Mouse (Mus musculus): ENCODE data around the gene Pheta2. TPM values are rescaled to one million over a fixed set of nuclear protein-coding genes. Genes with fewer than 3 reads are reported as not detected.
"Not testable (repeated sequence)": the region's sequence is repeated elsewhere in the genome, so short reads cannot be mapped to it uniquely, and the experiment has no call there.

Pheta2 gene
- polyA plus RNA-seq, 1 experiment from 2014 or later, result 1.9 TPM

- H3K27me3 ChIP-seq, result no peaks in the 10 kb centered on the region
- H3K4me3 ChIP-seq, result no peak overlapping the region
- no peak overlapping the region for H3K27ac ChIP-seq (replicated peaks)
- 66% methylated on average over 22 of the region's 22 CpGs for WGBS
- H3K4me2 ChIP-seq, result 0 out of 2 replicates have a peak overlapping the region, but pooled peaks have one; percentile 4
- H3K9ac ChIP-seq, result no peak overlapping the region
- peaks cover 5% of the 10 kb centered on the region for H3K4me1 ChIP-seq (replicated peaks)
- ATAC-seq (ENCODE audit: low FRiP score, low read depth), result no peak
- no peaks in the 10 kb centered on the region for H3K9me3 ChIP-seq
- H3K36me3 ChIP-seq, result no peaks in the 10 kb centered on the region
Measured at GRCm38 (mm10) chr15:82358431-82359260, 19.9 kb downstream of the Pheta2 start.

- ATAC-seq (ENCODE audit: low FRiP score, low read depth), result no peak
Measured at GRCm38 (mm10) chr15:82361459-82362018, 22.8 kb downstream of the Pheta2 start.

GRCm38 (mm10) chr15:82362234-82362633 lies 23.5 kb downstream of the Pheta2 start:
- Histone ChIP-seq H3K4me2 (no peak overlapping the region), H3K36me3 (no peaks in the 10 kb centered on the region), H3K4me3 (no peak overlapping the region), H3K9me3 (no peaks in the 10 kb centered on the region), H3K27ac (replicated peaks) (no peak overlapping the region), H3K9ac (no peak overlapping the region), H3K4me1 (replicated peaks) (no peaks in the 10 kb centered on the region), H3K27me3 (no peaks in the 10 kb centered on the region)
- WGBS, result 89% methylated on average over 4 of the region's 4 CpGs
- ATAC-seq (ENCODE audit: low FRiP score, low read depth), result no peak

More at GRCm38 (mm10) chr15:82361459-82362018, 22.8 kb downstream of the Pheta2 start:
- Histone ChIP-seq H3K4me3 (no peak overlapping the region), H3K9me3 (no peaks in the 10 kb centered on the region), H3K9ac (no peak overlapping the region), H3K27me3 (no peaks in the 10 kb centered on the region), H3K27ac (replicated peaks) (no peak overlapping the region), H3K4me2 (no peak overlapping the region), H3K4me1 (replicated peaks) (no peaks in the 10 kb centered on the region), H3K36me3 (no peaks in the 10 kb centered on the region)
- 81% methylated on average over 11 of the region's 11 CpGs for WGBS

DNA sequence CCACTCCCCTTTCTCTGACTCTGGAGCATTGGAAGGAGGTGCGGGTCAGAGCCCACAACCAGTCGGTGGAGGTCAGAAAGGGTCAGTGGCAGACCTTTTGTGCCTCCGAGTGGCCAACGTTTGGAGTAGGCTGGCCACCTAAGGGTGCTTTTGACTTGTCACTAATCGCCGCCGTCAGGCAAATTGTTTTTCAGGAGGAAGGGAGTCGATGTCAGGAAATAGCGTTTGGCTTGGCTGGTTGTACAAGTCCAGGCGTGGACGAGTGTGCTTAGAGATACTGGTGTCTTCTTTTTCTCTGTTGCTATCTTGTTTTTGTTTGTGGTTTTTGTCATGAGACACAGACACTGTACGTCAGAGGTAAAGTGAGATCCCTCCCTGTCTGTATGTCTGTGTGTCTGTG lies 25.1 kb downstream of the Pheta2 start:
- ATAC-seq (ENCODE audit: low FRiP score, low read depth); H3K27me3 ChIP-seq; H3K4me1 ChIP-seq (replicated peaks); H3K9ac ChIP-seq; H3K27ac ChIP-seq (replicated peaks); H3K36me3 ChIP-seq; H3K4me3 ChIP-seq; H3K9me3 ChIP-seq; H3K4me2 ChIP-seq: not testable (repeated sequence)
- 83% methylated on average over 8 of the region's 12 CpGs for WGBS

GRCm38 (mm10) chr15:82364561-82364960 lies 25.8 kb downstream of the Pheta2 start:
- H3K9ac ChIP-seq; H3K36me3 ChIP-seq; H3K27me3 ChIP-seq; H3K4me1 ChIP-seq (replicated peaks); ATAC-seq (ENCODE audit: low FRiP score, low read depth); H3K4me2 ChIP-seq; H3K9me3 ChIP-seq; H3K27ac ChIP-seq (replicated peaks); H3K4me3 ChIP-seq: not testable (repeated sequence)
- WGBS, result 21% methylated on average over 7 of the region's 9 CpGs

DNA sequence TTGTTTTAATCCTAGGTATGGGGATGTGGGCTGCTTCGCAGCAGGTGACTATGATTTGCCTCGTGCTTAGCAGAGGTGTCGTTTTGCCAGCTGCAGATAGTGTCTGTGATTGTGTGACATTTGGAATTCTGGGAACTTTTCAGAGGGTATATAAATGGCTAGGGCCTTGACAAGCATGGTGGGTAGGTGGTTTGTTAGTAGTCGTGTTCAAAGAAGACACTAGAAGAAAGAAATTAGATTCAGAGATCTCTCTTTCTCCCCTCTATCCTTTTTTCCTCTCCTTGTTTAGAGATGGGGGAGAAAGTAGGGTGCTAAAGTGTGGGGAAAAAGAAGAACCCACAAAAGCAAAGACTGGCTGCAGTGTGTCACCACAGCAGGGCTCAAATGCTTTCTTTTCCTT lies 29.4 kb downstream of the Pheta2 start:
- H3K27me3 ChIP-seq, result no peaks in the 10 kb centered on the region
- H3K4me2 ChIP-seq, result no peak overlapping the region
- no peak overlapping the region for H3K4me3 ChIP-seq
- ATAC-seq (ENCODE audit: low FRiP score, low read depth), result no peak
- 93% methylated on average over 4 of the region's 4 CpGs for WGBS
- H3K36me3 ChIP-seq, result no peaks in the 10 kb centered on the region
- no peaks in the 10 kb centered on the region for H3K4me1 ChIP-seq (replicated peaks)
- no peaks in the 10 kb centered on the region for H3K9me3 ChIP-seq
- H3K9ac ChIP-seq, result no peak overlapping the region
- no peak overlapping the region for H3K27ac ChIP-seq (replicated peaks)

- Histone ChIP-seq H3K4me2 (no peak overlapping the region), H3K4me1 (replicated peaks) (no peaks in the 10 kb centered on the region), H3K4me3 (no peak overlapping the region), H3K27me3 (no peaks in the 10 kb centered on the region), H3K27ac (replicated peaks) (no peak overlapping the region), H3K36me3 (no peaks in the 10 kb centered on the region), H3K9ac (no peak overlapping the region), H3K9me3 (no peaks in the 10 kb centered on the region)
- no peak for ATAC-seq (ENCODE audit: low FRiP score, low read depth)
- WGBS, result 81% methylated on average over 1 of the region's 1 CpGs
Measured at GRCm38 (mm10) chr15:82368851-82369250, 30.1 kb downstream of the Pheta2 start.

DNA sequence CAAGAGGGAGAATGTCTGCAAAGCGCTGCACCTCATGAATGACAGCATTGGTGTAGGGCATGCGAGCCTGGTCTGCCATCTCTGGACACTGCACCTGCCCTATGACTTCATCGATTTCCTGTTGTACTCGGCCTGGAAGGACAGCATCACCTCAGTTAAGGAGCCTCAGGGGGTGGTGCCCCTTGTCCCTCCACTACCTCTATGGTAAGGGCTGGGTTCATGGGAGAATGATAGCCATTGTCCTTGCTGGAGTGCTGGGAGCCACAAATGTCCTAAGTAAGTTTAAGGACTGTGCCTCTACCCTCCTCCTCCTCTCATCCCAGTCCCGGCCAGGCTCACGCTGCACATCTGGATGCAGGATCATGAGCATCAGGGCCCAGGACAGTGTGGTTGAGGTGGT lies 33.7 kb downstream of the Pheta2 start:
- 94% methylated on average over 6 of the region's 6 CpGs for WGBS
- Histone ChIP-seq H3K4me2 (no peak overlapping the region), H3K27me3 (no peaks in the 10 kb centered on the region), H3K4me1 (replicated peaks) (peaks cover 8% of the 10 kb centered on the region; the same call in 1 of the 2 replicates), H3K27ac (replicated peaks) (no peak overlapping the region), H3K9ac (no peak overlapping the region), H3K36me3 (no peaks in the 10 kb centered on the region), H3K4me3 (no peak overlapping the region), H3K9me3 (no peaks in the 10 kb centered on the region)
- no peak for ATAC-seq (ENCODE audit: low FRiP score, low read depth)

GRCm38 (mm10) chr15:82372991-82373390 lies 34.2 kb downstream of the Pheta2 start:
- H3K4me1 ChIP-seq (replicated peaks), result peaks cover 8% of the 10 kb centered on the region; the same call in 1 of the 2 replicates
- H3K4me2 ChIP-seq, result no peak overlapping the region
- H3K27me3 ChIP-seq, result no peaks in the 10 kb centered on the region
- no peak overlapping the region for H3K27ac ChIP-seq (replicated peaks)
- no peak overlapping the region for H3K9ac ChIP-seq
- WGBS, result 85% methylated on average over 5 of the region's 5 CpGs
- H3K4me3 ChIP-seq, result no peak overlapping the region
- H3K9me3 ChIP-seq, result no peaks in the 10 kb centered on the region
- ATAC-seq (ENCODE audit: low FRiP score, low read depth), result no peak
- H3K36me3 ChIP-seq, result no peaks in the 10 kb centered on the region

GRCm38 (mm10) chr15:82374437-82374836 lies 35.7 kb downstream of the Pheta2 start:
- no peaks in the 10 kb centered on the region for H3K36me3 ChIP-seq
- no peak overlapping the region for H3K9ac ChIP-seq
- no peak overlapping the region for H3K4me3 ChIP-seq
- H3K9me3 ChIP-seq, result no peaks in the 10 kb centered on the region
- H3K4me1 ChIP-seq (replicated peaks), result peaks cover 8% of the 10 kb centered on the region; the same call in 1 of the 2 replicates
- no peak for ATAC-seq (ENCODE audit: low FRiP score, low read depth)
- H3K27me3 ChIP-seq, result no peaks in the 10 kb centered on the region
- 76% methylated on average over 5 of the region's 5 CpGs for WGBS
- H3K27ac ChIP-seq (replicated peaks), result no peak overlapping the region
- H3K4me2 ChIP-seq, result no peak overlapping the region

DNA sequence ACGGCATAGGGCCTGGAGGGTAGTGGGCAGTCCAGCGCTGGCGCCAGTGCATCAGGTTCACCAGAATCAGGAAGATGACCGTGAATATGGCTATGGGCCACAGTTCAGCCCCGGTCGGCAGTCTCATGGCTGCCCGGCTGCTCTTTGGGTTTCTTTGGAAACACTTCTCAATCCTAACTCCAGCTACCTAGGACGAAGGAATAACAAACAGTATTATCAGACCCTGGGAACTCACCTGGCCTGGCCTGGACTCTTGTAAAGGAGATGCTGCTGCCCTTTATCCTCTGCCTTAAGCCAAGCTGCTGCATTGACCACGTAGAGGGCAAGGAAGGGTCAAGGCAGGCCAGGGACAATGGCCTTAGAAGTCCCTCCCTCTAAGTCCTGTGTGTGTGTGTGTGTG lies 37.1 kb downstream of the Pheta2 start:
- Histone ChIP-seq H3K27me3 (no peaks in the 10 kb centered on the region), H3K4me1 (replicated peaks) (peaks cover 13% of the 10 kb centered on the region; the same call in 1 of the 2 replicates), H3K9me3 (no peaks in the 10 kb centered on the region), H3K9ac (no peak overlapping the region), H3K27ac (replicated peaks) (no peak overlapping the region), H3K4me3 (no peak overlapping the region), H3K36me3 (no peaks in the 10 kb centered on the region), H3K4me2 (no peak overlapping the region)
- ATAC-seq (ENCODE audit: low FRiP score, low read depth), result no peak
- 85% methylated on average over 9 of the region's 9 CpGs for WGBS

DNA sequence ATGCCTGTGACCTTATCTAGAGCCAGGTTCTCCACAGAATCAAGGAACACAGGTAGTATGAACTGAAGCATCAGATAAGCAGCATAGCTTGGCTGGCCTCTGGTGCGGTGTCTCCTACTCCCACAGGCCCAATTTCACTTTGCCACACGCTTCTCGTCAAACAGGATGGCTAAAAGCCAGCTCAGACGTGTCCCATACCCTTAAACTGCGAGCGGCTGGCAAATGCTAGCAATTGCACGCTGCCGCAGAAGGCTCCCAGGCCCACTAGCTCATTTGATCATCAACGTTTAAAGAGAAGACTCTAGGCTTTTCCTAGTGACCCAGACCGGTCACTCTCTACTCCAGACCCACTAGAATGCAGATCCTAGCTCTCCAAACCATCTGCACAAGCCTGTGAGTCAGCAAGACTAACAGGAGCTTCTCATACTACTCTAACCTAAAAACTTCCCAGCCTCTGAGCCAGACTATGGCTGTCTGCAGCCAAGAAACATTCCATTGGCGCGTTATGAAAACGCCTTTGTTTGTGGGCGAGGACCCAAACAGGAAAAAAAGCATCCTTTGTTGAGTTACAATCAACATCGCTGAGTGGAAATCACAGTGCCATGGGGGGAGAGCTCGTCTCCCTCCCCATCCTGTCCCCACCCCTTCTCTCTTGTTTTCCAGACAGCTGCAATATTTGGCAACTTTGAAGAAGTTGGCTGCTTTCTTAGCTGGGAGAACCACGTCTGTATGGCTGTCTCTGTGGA lies 37.8 kb downstream of the Pheta2 start:
- no peaks in the 10 kb centered on the region for H3K27me3 ChIP-seq
- peaks cover 17% of the 10 kb centered on the region; the same call in 1 of the 2 replicates for H3K4me1 ChIP-seq (replicated peaks)
- H3K4me2 ChIP-seq, result no peak overlapping the region
- no peak overlapping the region for H3K9ac ChIP-seq
- no peak for ATAC-seq (ENCODE audit: low FRiP score, low read depth)
- H3K27ac ChIP-seq (replicated peaks), result 0 out of 2 replicates have a peak overlapping the region, but pooled peaks have one; percentile 35
- no peak overlapping the region for H3K4me3 ChIP-seq
- no peaks in the 10 kb centered on the region for H3K36me3 ChIP-seq
- H3K9me3 ChIP-seq, result no peaks in the 10 kb centered on the region
- WGBS, result 47% methylated on average over 17 of the region's 17 CpGs
